Mouse (Mus musculus) embryo, embryonic 10 days (tissue): ENCODE data around the gene Cxcr5.

ENCODE experiments used
- DNase-seq: peaks from one replicate; pipeline ENCODE4 v3.0.0-alpha.2; 2015; ENCODE audit warnings: low spot score

Cxcr5 gene

DNA sequence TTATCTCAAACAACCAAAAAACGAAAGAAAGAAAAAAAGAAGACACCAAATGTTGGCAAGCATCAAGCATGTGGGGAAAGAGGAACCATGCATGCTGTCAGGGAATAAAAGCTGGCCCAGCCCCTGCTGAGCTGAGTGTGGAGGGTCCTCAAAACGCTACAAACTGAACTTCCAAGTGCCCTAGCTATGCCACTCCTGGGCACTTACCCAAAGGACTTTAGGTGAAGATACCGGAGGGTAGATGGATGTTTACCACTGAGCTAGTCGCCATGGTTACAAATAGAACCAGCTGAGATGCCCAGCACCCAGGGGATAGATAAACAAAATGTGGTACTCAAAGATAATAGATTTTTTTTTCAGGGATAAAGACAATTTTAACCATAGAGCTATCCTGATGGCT is at the start of gene Cxcr5:
Cxcr5 (minus strand) TSS at position 281 of the 400 bp plus-strand sequence.
- DNase-seq = no peak

- no peak for DNase-seq
Measured at GRCm38 (mm10) chr9:44610371-44610770, 48.7 kb upstream of the Cxcr5 start.

DNA sequence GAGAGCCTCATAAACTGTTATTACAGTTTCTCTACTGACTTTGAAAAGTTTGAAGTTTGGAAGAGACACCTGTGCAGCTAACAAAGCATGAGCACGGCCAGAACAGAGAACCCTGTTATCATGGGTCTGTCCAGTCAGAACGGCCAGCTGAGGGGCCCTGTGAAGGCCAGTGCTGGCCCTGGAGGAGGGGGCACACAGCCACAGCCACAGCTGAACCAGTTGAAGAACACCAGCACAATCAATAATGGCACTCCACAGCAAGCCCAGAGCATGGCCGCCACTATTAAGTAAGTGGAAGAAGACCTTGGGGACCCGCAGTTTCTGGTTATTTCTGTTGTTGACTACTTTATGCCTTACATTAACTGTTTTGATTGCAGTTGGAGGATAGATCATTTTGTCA is 45.6 kb upstream of the Cxcr5 start:
- no peak for DNase-seq

- DNase-seq = no peak
Measured at GRCm38 (mm10) chr9:44606646-44607045, 45.0 kb upstream of the Cxcr5 start.

GRCm38 (mm10) chr9:44605616-44606165 is 44.0 kb upstream of the Cxcr5 start:
- peak; percentile 62 for DNase-seq

DNA sequence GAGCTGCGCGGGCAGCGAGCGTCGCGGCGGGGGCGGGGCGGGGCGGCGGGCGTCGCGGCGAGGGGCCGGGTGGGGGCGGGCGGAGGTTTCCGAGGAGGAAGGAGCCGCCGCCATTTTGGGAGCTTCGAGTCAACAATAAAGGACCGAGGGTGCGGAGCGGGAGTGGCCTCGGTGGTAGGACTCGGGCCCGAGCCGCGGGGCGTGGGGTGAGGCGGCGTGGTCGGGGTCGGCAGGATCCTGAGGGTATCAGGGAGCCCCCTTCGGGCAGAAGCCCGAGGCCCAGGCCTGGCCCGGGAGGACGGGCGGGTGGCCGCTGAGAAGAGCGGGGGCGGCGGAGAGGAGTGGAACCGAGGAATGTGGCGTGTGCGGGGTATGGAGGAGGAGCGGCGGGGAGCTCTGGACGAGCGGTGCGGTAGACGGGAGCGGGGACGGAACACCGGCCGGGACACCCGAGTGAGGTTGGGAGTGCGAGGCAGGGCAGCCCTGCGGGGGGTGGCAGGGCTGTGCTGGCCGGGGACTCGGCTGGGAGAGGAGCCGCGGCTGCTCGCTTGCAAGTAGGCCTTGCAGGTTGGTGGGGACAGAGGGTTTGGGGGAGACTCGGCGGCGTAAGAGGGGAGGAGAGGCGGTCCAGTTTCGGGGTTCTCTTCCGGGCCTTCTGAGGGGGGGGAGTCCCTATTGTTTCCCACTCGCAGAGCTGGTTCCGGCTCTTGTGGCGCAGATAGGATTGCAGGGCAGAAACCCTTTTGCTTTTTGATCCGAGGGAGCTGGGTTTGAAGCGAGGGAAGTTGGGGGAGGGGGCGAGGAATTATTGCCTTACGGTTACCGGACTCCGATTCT is 43.3 kb upstream of the Cxcr5 start, which contains the start of gene Ddx6:
Ddx6 (plus strand) TSS at position 114 of the 837 bp plus-strand sequence.
- peak; percentile 79 for DNase-seq

GRCm38 (mm10) chr9:44604290-44604778 is 42.7 kb upstream of the Cxcr5 start:
- DNase-seq = peak; percentile 81

GRCm38 (mm10) chr9:44603454-44604289 is 42.0 kb upstream of the Cxcr5 start:
- peak; percentile 87 for DNase-seq

GRCm38 (mm10) chr9:44602766-44603165 is 41.1 kb upstream of the Cxcr5 start:
- no peak for DNase-seq

DNA sequence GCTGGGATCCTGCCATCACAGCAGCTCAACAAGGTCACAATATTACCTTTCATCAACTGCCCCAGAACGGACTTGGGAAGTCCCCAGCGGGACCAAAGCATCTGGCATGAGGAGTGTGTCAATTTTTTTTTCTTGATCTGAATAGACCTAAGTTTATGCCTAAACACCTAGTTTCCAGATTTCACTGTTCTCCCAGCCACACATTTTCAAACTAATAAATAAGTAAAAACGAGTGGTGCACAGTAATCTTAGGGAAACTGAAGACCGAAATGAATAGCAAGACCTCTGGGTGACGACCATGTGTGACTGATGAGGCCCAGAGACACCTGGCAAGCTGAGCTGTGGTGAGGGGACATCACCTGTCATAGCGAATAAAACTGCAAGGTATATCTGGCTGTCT is 39.1 kb upstream of the Cxcr5 start:
- DNase-seq = no peak

GRCm38 (mm10) chr9:44599616-44600015 is 37.9 kb upstream of the Cxcr5 start:
- no peak for DNase-seq

GRCm38 (mm10) chr9:44598899-44599495 is 37.3 kb upstream of the Cxcr5 start:
- DNase-seq = peak; percentile 84

- DNase-seq = no peak
Measured at GRCm38 (mm10) chr9:44597742-44598141, 36.1 kb upstream of the Cxcr5 start.

GRCm38 (mm10) chr9:44595537-44595930 is 33.9 kb upstream of the Cxcr5 start:
- no peak for DNase-seq

DNA sequence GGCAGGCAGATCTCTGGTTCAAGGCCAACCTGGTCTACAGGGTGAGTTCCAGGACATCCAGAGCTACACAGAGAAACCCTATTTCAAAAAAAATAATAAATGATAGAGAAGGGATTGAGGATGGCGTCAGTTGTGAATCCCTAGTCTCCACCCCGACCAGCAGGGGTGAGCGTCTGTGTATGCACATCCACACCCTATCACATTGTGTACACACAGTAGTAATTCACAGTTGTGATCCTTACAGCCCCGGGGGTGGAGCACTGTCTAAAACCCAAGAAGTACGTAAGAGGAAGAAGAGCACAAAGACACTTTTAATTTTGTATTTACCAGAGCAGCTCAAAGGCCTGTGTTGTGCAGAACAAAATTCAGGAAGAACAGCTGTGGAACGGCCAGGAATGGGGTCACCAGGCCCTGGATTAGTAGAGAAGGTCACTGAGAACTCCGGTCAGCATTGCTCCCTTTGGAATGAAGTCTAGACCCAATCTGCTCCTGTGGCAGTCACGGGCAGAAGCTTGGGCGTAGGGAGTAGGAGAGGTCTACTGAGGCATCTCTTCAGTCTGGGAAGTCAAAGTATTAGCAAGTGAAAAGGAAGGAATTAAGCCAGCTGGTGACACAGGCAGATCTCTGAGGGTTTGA is 33.3 kb upstream of the Cxcr5 start:
- DNase-seq = no peak

DNA sequence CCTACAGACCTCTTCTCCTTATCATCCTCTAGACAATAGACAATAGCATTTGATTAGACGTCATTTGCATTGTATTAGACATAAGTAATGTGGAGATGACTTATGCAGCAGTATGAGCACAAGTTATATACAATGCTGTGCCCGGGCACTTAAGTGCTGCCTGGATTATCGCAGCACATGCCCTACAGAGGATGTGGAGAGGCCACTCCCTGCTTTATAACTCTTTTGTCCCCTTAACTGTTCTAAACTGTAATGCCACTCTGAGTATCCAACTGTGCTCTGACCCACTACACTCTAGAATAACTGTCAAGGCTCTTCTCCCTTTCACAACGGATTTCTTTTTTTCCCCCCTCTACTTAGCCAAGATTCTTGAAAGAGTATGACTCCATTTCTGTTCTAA is 32.2 kb upstream of the Cxcr5 start:
- DNase-seq = no peak

DNA sequence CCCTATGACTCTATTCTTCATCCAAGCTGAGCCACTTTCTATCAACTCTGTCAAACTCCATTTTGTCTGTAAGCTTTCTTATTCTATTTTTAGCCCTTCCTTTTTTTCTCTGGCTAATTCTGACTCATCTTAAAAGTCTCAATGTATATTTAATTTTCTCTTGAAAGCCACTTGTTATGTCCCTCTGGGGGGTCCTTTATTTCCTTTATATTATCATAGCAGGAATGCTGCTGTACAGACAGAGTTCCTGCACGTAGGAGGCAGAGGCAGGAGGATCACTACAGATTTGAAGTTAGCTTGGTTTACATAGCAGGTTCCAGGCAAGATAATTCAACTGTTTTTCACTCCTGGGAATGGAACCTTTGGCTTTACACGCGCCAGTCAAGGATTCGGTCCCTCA is 31.5 kb upstream of the Cxcr5 start:
- DNase-seq = no peak

GRCm38 (mm10) chr9:44591595-44592188 is 30.0 kb upstream of the Cxcr5 start:
- DNase-seq = no peak

DNA sequence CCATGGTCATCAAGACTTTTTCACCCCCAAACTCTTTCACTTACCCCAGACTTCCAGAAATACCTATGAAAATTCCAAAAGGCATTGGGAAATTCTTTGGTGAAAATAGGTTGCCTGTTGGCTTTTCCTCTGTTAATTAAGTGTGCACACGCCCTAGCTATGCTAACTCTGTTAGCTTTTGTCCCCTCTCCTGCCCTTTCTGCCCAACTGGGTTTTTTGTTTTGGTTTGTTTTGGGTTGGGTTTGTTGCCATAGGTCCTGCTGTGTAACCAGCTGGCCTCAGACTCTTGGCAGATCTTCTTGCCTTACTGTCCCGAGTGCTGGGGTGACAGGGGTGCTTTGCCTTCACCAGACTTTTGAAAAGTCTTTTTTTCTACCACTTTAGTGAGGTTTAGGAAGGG is 29.3 kb upstream of the Cxcr5 start:
- no peak for DNase-seq

GRCm38 (mm10) chr9:44589095-44589494 is 27.4 kb upstream of the Cxcr5 start:
- no peak for DNase-seq

GRCm38 (mm10) chr9:44588605-44589004 is 26.9 kb upstream of the Cxcr5 start:
- no peak for DNase-seq
